Mouse (Mus musculus) MEL (cell line): ENCODE measurements around the gene Rbfox3. TPM values are rescaled to one million over a fixed set of nuclear protein-coding genes. Genes with fewer than 3 reads are reported as not detected.

ENCODE experiments used
- DNase-seq: peaks from one replicate; pipeline ENCODE4 v3.0.0; 2011; ENCODE audit warnings: low read depth, low spot score
- H3K27ac ChIP-seq: 2 replicates; pipeline ENCODE4 v1.5.1; 2012; ENCODE audit warnings: low read depth, mild to moderate bottlenecking, control low read depth, low read length, moderate library complexity; ENCODE audit not compliant: control insufficient read depth
- H3K27me3 ChIP-seq, 2 experiments: fragments of 150-350 bp in 1 of 2; sonication (generic) in 1 of 2; 2 replicates each; pipeline ENCODE4 v1.6.1; 2012; ENCODE audit warnings: low read length in 2 of 2, mild to moderate bottlenecking in 2 of 2, improper control_type of control experiment in 1 of 2, moderate library complexity in 1 of 2; ENCODE audit not compliant: insufficient read depth in 2 of 2, control insufficient read depth in 1 of 2
- H3K36me3 ChIP-seq, 2 experiments: 2 replicates each; pipeline ENCODE4 v1.6.1; 2012 to 2014; ENCODE audit warnings: low read length in 2 of 2, improper control_type of control experiment in 1 of 2, inconsistent platforms in 1 of 2, mild to moderate bottlenecking in 1 of 2; ENCODE audit not compliant: insufficient read depth in 2 of 2, control insufficient read depth in 1 of 2
- H3K4me1 ChIP-seq, 2 experiments: fragments of 150-350 bp in 1 of 2; sonication (generic) in 1 of 2; 2 replicates each; pipeline ENCODE4 v1.6.1; 2012; ENCODE audit warnings: low read length in 2 of 2, improper control_type of control experiment in 1 of 2, mild to moderate bottlenecking in 1 of 2; ENCODE audit not compliant: insufficient read depth in 2 of 2, control insufficient read depth in 1 of 2
- H3K4me3 ChIP-seq, 2 experiments: fragments of 150-350 bp in 1 of 2; sonication (generic) in 1 of 2; 2 replicates each; pipeline ENCODE4 v1.5.1; 2012; ENCODE audit warnings: low read depth in 2 of 2, low read length in 2 of 2, mild to moderate bottlenecking in 2 of 2, moderate library complexity in 2 of 2, control low read depth in 1 of 2, improper control_type of control experiment in 1 of 2; ENCODE audit not compliant: control insufficient read depth in 1 of 2, insufficient read depth in 1 of 2
- H3K79me2 ChIP-seq: 2 replicates; pipeline ENCODE4 v1.6.1; 2012; ENCODE audit warnings: mild to moderate bottlenecking, low read length, moderate library complexity; ENCODE audit not compliant: control insufficient read depth, poor library complexity, insufficient read depth
- H3K9ac ChIP-seq: 2 replicates; pipeline ENCODE4 v1.6.1; 2012; ENCODE audit warnings: low read depth, mild to moderate bottlenecking, control low read depth, low read length, moderate library complexity; ENCODE audit not compliant: control insufficient read depth, poor library complexity, severe bottlenecking
- H3K9me3 ChIP-seq: fragments of 150-350 bp; sonication (generic); replicated peaks from 2 replicates; pipeline ENCODE4 v1.6.1; 2012; ENCODE audit warnings: mild to moderate bottlenecking, low read length, improper control_type of control experiment, moderate library complexity; ENCODE audit not compliant: insufficient read depth
- ETS1 ChIP-seq: IDR thresholded peaks from 2 replicates; pipeline ENCODE4 v1.6.1; 2012; ENCODE audit warnings: low read depth, mild to moderate bottlenecking, inconsistent platforms, low read length, improper control_type of control experiment, moderate library complexity
- JUND ChIP-seq: IDR thresholded peaks from 2 replicates; pipeline ENCODE4 v1.6.1; 2011; ENCODE audit warnings: low read depth, mild to moderate bottlenecking, improper control_type of control experiment, low read length
- MAFK ChIP-seq: IDR thresholded peaks from 2 replicates; pipeline ENCODE4 v1.6.1; 2011; ENCODE audit warnings: low read depth, mild to moderate bottlenecking, low read length, improper control_type of control experiment, borderline replicate concordance
- MAX ChIP-seq: IDR thresholded peaks from 2 replicates; pipeline ENCODE4 v1.6.1; 2011; ENCODE audit warnings: low read length, improper control_type of control experiment
- MYC ChIP-seq: IDR thresholded peaks from 2 replicates; pipeline ENCODE4 v1.6.1; 2011; ENCODE audit warnings: low read depth, mild to moderate bottlenecking, low read length, improper control_type of control experiment, moderate library complexity
- NELFE ChIP-seq: IDR thresholded peaks from 2 replicates; pipeline ENCODE4 v1.6.1; 2011; ENCODE audit warnings: low read depth, low read length, improper control_type of control experiment
- NRF1 ChIP-seq: IDR thresholded peaks from 2 replicates; pipeline ENCODE4 v1.6.1; 2014; ENCODE audit warnings: low read depth, mild to moderate bottlenecking, inconsistent platforms, low read length, improper control_type of control experiment, moderate library complexity; ENCODE audit not compliant: poor library complexity, insufficient read depth, severe bottlenecking
- RAD21 ChIP-seq: IDR thresholded peaks from 2 replicates; pipeline ENCODE4 v1.6.1; 2011; ENCODE audit warnings: mild to moderate bottlenecking, low read depth, low read length, improper control_type of control experiment
- RCOR1 ChIP-seq: IDR thresholded peaks from 2 replicates; pipeline ENCODE4 v1.6.1; 2012; ENCODE audit warnings: low read depth, mild to moderate bottlenecking, inconsistent platforms, low read length, improper control_type of control experiment
- TAL1 ChIP-seq: IDR thresholded peaks from 2 replicates; pipeline ENCODE4 v1.6.1; 2012; ENCODE audit warnings: mild to moderate bottlenecking, inconsistent platforms, low read length, moderate library complexity, mixed read lengths
- TBP ChIP-seq: IDR thresholded peaks from 2 replicates; pipeline ENCODE4 v1.8.0; 2011; ENCODE audit warnings: low read depth, low read length, improper control_type of control experiment
- UBTF ChIP-seq: IDR thresholded peaks from 2 replicates; pipeline ENCODE4 v1.6.1; 2012; ENCODE audit warnings: low read depth, mild to moderate bottlenecking, inconsistent platforms, low read length, improper control_type of control experiment, moderate library complexity, borderline replicate concordance; ENCODE audit not compliant: insufficient read depth
- USF1 ChIP-seq: IDR thresholded peaks from 2 replicates; pipeline ENCODE4 v1.6.1; 2014; ENCODE audit warnings: low read depth, mild to moderate bottlenecking, inconsistent platforms, low read length, improper control_type of control experiment, moderate library complexity
- ZC3H11A ChIP-seq: IDR thresholded peaks from 2 replicates; pipeline ENCODE4 v1.6.1; 2012; ENCODE audit warnings: low read depth, mild to moderate bottlenecking, inconsistent platforms, low read length, improper control_type of control experiment
- ZKSCAN1 ChIP-seq: IDR thresholded peaks from 2 replicates; pipeline ENCODE4 v1.6.1; 2012; ENCODE audit warnings: low read depth, mild to moderate bottlenecking, inconsistent platforms, low read length, improper control_type of control experiment, moderate library complexity
- ZMIZ1 ChIP-seq: IDR thresholded peaks from 2 replicates; pipeline ENCODE4 v1.6.1; 2012; ENCODE audit warnings: low read depth, mild to moderate bottlenecking, inconsistent platforms, low read length, improper control_type of control experiment, moderate library complexity
- ZNF384 ChIP-seq: IDR thresholded peaks from 2 replicates; pipeline ENCODE4 v1.6.1; 2012; ENCODE audit warnings: low read depth, mild to moderate bottlenecking, inconsistent platforms, low read length, improper control_type of control experiment
- polyA plus RNA-seq, 2 experiments: library from polyadenylated mRNA; stranded (reverse) in 1 of 2; unstranded in 1 of 2; fragments of >175 nt in 1 of 2; fragments of >200 nt in 1 of 2; gene quantifications; 2 replicates each; pipeline versions ENCODE4 v1.2.1 to v1.2.4; 2012; ENCODE audit warnings: low replicate concordance in 2 of 2, low read depth in 1 of 2; ENCODE audit not compliant: insufficient read length in 2 of 2, insufficient read depth in 1 of 2, missing spikeins in 1 of 2
- total RNA-seq: library from RNA; depleted of rRNA; stranded (reverse); fragments of 300-350 nt; gene quantifications from 2 replicates; pipeline ENCODE4 v1.2.3, GENCODE M21; 2012

The Rbfox3 gene
- total and polyA plus RNA-seq, 3 experiments: not detected

- no peak for DNase-seq
- Histone ChIP-seq H3K27ac (no peak overlapping the region), H3K36me3 (no peaks in the 10 kb centered on the region), H3K27me3 (no peaks in the 10 kb centered on the region), H3K9ac (no peak overlapping the region), H3K79me2 (no peaks in the 10 kb centered on the region)
- TF ChIP-seq ZC3H11A (no peak), ZNF384 (no peak), TAL1 (no peak)
- TF ChIP-seq, all 39 proteins: peak for 0
- no peaks in the 10 kb centered on the region for H3K4me1 ChIP-seq
- no peak overlapping the region for H3K4me3 ChIP-seq
- no peaks in the 10 kb centered on the region for H3K9me3 ChIP-seq
Observed at GRCm38 (mm10) chr11:118811404-118811803, 100.0 kb downstream of the Rbfox3 start.

DNA sequence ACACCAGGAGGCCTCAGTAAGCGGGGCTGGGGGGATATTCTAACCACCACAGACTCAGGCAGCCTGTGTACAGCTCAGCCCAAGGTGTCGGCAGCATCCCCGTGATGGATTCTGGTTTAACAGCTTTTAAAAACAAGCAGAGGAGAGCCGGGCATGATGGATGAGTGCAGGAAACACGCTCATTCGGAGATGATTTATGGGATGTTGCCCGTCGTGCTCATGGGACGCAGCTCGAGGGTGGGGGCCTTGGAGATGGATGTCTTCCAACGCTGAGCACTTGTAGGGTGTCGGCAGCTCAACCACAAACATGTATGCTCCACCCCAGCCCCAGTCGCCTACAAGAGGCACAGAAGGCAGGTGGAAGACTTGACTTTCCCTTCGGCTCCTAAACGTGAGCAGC, 103.9 kb downstream of the Rbfox3 start:
- no peak overlapping the region for H3K9ac ChIP-seq
- no peak for DNase-seq
- H3K9me3 ChIP-seq: no peaks in the 10 kb centered on the region
- no peaks in the 10 kb centered on the region for H3K79me2 ChIP-seq
- no peak overlapping the region for H3K27ac ChIP-seq
- no peak for TF ChIP-seq MAX
- no peak for TF ChIP-seq TBP
- no peak for TF ChIP-seq ZKSCAN1
- TF ChIP-seq UBTF: no peak
- TF ChIP-seq RCOR1: no peak
- no peak for TF ChIP-seq ZMIZ1
- TF ChIP-seq JUND: no peak
- TF ChIP-seq TAL1: no peak
- TF ChIP-seq NRF1: no peak
- no peak for TF ChIP-seq RAD21
- TF ChIP-seq MAFK: no peak
- TF ChIP-seq USF1: no peak
- no peak for TF ChIP-seq NELFE
- no peak for TF ChIP-seq MYC
- no peak for TF ChIP-seq ETS1
- H3K36me3 ChIP-seq: no peaks in the 10 kb centered on the region
- no peak overlapping the region for H3K4me3 ChIP-seq
- H3K4me1 ChIP-seq: no peaks in the 10 kb centered on the region
- H3K27me3 ChIP-seq: no peaks in the 10 kb centered on the region; a peak in 1 of 4 replicates
